Mouse (Mus musculus) hindbrain, embryonic 14.5 days (tissue): ENCODE data around the gene Apol11b. TPM values are rescaled to one million over a fixed set of nuclear protein-coding genes. Genes with fewer than 3 reads are reported as not detected.

Source experiments
- ATAC-seq: fragments of 200-750 bp; cut with Nextera tagmentation; 2 replicates; pipeline ENCODE4 v1.8.0; 2017; ENCODE audit warnings: moderate number of reproducible peaks, mild to moderate bottlenecking, moderate TSS enrichment, moderate library complexity; ENCODE audit not compliant: low FRiP score
- DNase-seq: peaks from one replicate; pipeline ENCODE4 v3.0.0-alpha.2; 2015; ENCODE audit warnings: low spot score
- H3K27ac ChIP-seq: fragments of 300-500 bp; sonication (generic); 2 replicates; pipeline ENCODE4 v1.5.1; 2014; ENCODE audit warnings: mild to moderate bottlenecking, moderate library complexity
- H3K27me3 ChIP-seq: fragments of 300-500 bp; sonication (generic); 2 replicates; pipeline ENCODE4 v1.6.1; 2014; ENCODE audit warnings: mild to moderate bottlenecking, low read length, mixed read lengths; ENCODE audit not compliant: control insufficient read depth, insufficient read depth
- H3K36me3 ChIP-seq: fragments of 300-500 bp; sonication (generic); replicated peaks from 2 replicates; pipeline ENCODE4 v1.6.1; 2014; ENCODE audit not compliant: control insufficient read depth, insufficient read depth
- H3K4me1 ChIP-seq: fragments of 300-500 bp; sonication (generic); replicated peaks from 2 replicates; pipeline ENCODE4 v1.6.1; 2014; ENCODE audit warnings: antibody characterized with exemption, low read length, mixed read lengths; ENCODE audit not compliant: control insufficient read depth, insufficient read depth
- H3K4me2 ChIP-seq: fragments of 300-500 bp; sonication (generic); replicated peaks from 2 replicates; pipeline ENCODE4 v1.6.1; 2014; ENCODE audit warnings: mild to moderate bottlenecking, moderate library complexity
- H3K4me3 ChIP-seq: fragments of 300-500 bp; sonication (generic); replicated peaks from 2 replicates; pipeline ENCODE4 v1.5.1; 2014; ENCODE audit warnings: mild to moderate bottlenecking, low read length
- H3K9ac ChIP-seq: fragments of 300-500 bp; sonication (generic); 2 replicates; pipeline ENCODE4 v1.6.1; 2014
- H3K9me3 ChIP-seq: fragments of 300-500 bp; sonication (generic); 2 replicates; pipeline ENCODE4 v1.6.1; 2016; ENCODE audit warnings: low read length; ENCODE audit not compliant: control insufficient read depth
- WGBS: fragments of 180-500 bp; shearing (Covaris S2); extraction: QIAGEN DNeasy Blood & Tissue Kit; methylation state at CpG from one replicate; pipeline ENCODE4 v1.1.7; 2014; 5-methylcytosine and 5-hydroxymethylcytosine counted together
- polyA plus RNA-seq: library from polyadenylated mRNA; unstranded; fragments of >200 nt; fragmentation: Nextera tagmentation; extraction: Ambion mirVana; gene quantifications from 2 replicates; pipeline ENCODE4 v1.2.1, GENCODE M21; 2014

Gene Apol11b
- polyA plus RNA-seq, 1 experiment from 2014 or later: not detected

GRCm38 (mm10) chr15:77624710-77625109, 18.4 kb downstream of the Apol11b start:
- Histone ChIP-seq H3K9ac (no peak overlapping the region), H3K9me3 (no peaks in the 10 kb centered on the region), H3K4me1 (no peaks in the 10 kb centered on the region), H3K4me3 (no peak overlapping the region), H3K27ac (no peak overlapping the region), H3K4me2 (no peak overlapping the region), H3K27me3 (no peaks in the 10 kb centered on the region), H3K36me3 (no peaks in the 10 kb centered on the region)
- DNase-seq: no peak
- 87% methylated on average over 1 of the region's 1 CpGs for WGBS
- no peak for ATAC-seq

GRCm38 (mm10) chr15:77606069-77606468, 37.0 kb downstream of the Apol11b start:
- no peaks in the 10 kb centered on the region for H3K36me3 ChIP-seq
- H3K27me3 ChIP-seq: no peaks in the 10 kb centered on the region
- no peak overlapping the region for H3K27ac ChIP-seq
- WGBS: 96% methylated on average over 3 of the region's 3 CpGs
- no peak overlapping the region for H3K4me3 ChIP-seq
- H3K9ac ChIP-seq: no peak overlapping the region
- ATAC-seq (no peak), DNase-seq (no peak)
- no peak overlapping the region for H3K4me2 ChIP-seq
- H3K4me1 ChIP-seq: no peaks in the 10 kb centered on the region
- H3K9me3 ChIP-seq: no peaks in the 10 kb centered on the region

- Histone ChIP-seq H3K4me1 (no peaks in the 10 kb centered on the region), H3K36me3 (no peaks in the 10 kb centered on the region), H3K27ac (no peak within 1 kb of the TSS), H3K27me3 (no peaks in the 10 kb centered on the region), H3K9ac (no peak within 1 kb of the TSS), H3K4me2 (no peak within 1 kb of the TSS), H3K4me3 (no peak within 1 kb of the TSS), H3K9me3 (no peaks in the 10 kb centered on the region)
- DNase-seq (no peak), ATAC-seq (no peak)
- 93% methylated on average over 1 of the region's 1 CpGs for WGBS
Observed at GRCm38 (mm10) chr15:77598958-77599357, 44.1 kb downstream of the Apol11b start, which contains the start of gene Gm36245. Gene Gm36245, plus strand, starts transcription at chr15:77599258.

GRCm38 (mm10) chr15:77598429-77598828, 44.7 kb downstream of the Apol11b start:
- H3K9me3 ChIP-seq: no peaks in the 10 kb centered on the region
- 71% methylated on average over 3 of the region's 3 CpGs for WGBS
- no peak overlapping the region for H3K9ac ChIP-seq
- no peaks in the 10 kb centered on the region for H3K36me3 ChIP-seq
- H3K27ac ChIP-seq: no peak overlapping the region
- H3K4me1 ChIP-seq: no peaks in the 10 kb centered on the region
- ATAC-seq: no peak
- no peak for DNase-seq
- no peak overlapping the region for H3K4me3 ChIP-seq
- no peaks in the 10 kb centered on the region for H3K27me3 ChIP-seq
- H3K4me2 ChIP-seq: no peak overlapping the region

GRCm38 (mm10) chr15:77595961-77596360, 47.1 kb downstream of the Apol11b start, which contains the start of gene Apol10b:
Gene Apol10b, minus strand, starts transcription at chr15:77596125.
- H3K9me3 ChIP-seq: no peaks in the 10 kb centered on the region
- no peak for DNase-seq
- 72% methylated on average over 5 of the region's 5 CpGs for WGBS
- H3K4me3 ChIP-seq: no peak within 1 kb of the TSS
- no peak within 1 kb of the TSS for H3K9ac ChIP-seq
- H3K4me2 ChIP-seq: no peak within 1 kb of the TSS
- no peak within 1 kb of the TSS for H3K27ac ChIP-seq
- H3K4me1 ChIP-seq: no peaks in the 10 kb centered on the region
- H3K27me3 ChIP-seq: no peaks in the 10 kb centered on the region
- no peak for ATAC-seq
- H3K36me3 ChIP-seq: no peaks in the 10 kb centered on the region

GRCm38 (mm10) chr15:77593557-77593956, 49.5 kb downstream of the Apol11b start:
- no peak overlapping the region for H3K27ac ChIP-seq
- H3K4me2 ChIP-seq: no peak overlapping the region
- WGBS: 79% methylated on average over 1 of the region's 1 CpGs

GRCm38 (mm10) chr15:77590881-77591280, 52.2 kb downstream of the Apol11b start:
- WGBS: 85% methylated on average over 2 of the region's 2 CpGs
- no peaks in the 10 kb centered on the region for H3K36me3 ChIP-seq
- no peak overlapping the region for H3K9ac ChIP-seq
- H3K4me1 ChIP-seq: no peaks in the 10 kb centered on the region
- H3K27me3 ChIP-seq: no peaks in the 10 kb centered on the region
- no peak overlapping the region for H3K27ac ChIP-seq
- DNase-seq: no peak
- no peak for ATAC-seq
- H3K4me2 ChIP-seq: no peak overlapping the region
- no peak overlapping the region for H3K4me3 ChIP-seq
- no peaks in the 10 kb centered on the region for H3K9me3 ChIP-seq

More at GRCm38 (mm10) chr15:77593557-77593956, 49.5 kb downstream of the Apol11b start:
- Histone ChIP-seq H3K9me3 (no peaks in the 10 kb centered on the region), H3K9ac (no peak overlapping the region), H3K36me3 (no peaks in the 10 kb centered on the region), H3K27me3 (no peaks in the 10 kb centered on the region), H3K4me3 (no peak overlapping the region), H3K4me1 (no peaks in the 10 kb centered on the region)
- no peak for DNase-seq
- ATAC-seq: no peak

- H3K4me2 ChIP-seq: no peak overlapping the region
- no peak overlapping the region for H3K27ac ChIP-seq
- no peak overlapping the region for H3K4me3 ChIP-seq
- DNase-seq (no peak), ATAC-seq (no peak)
- H3K27me3 ChIP-seq: no peaks in the 10 kb centered on the region
- H3K4me1 ChIP-seq: no peaks in the 10 kb centered on the region
- H3K9me3 ChIP-seq: no peaks in the 10 kb centered on the region
- no peak overlapping the region for H3K9ac ChIP-seq
- H3K36me3 ChIP-seq: no peaks in the 10 kb centered on the region
Observed at GRCm38 (mm10) chr15:77588981-77589380, 54.1 kb downstream of the Apol11b start.

GRCm38 (mm10) chr15:77587026-77587425, 56.1 kb downstream of the Apol11b start:
- ATAC-seq (no peak), DNase-seq (no peak)
- H3K27me3 ChIP-seq: no peaks in the 10 kb centered on the region
- no peak overlapping the region for H3K4me2 ChIP-seq
- no peaks in the 10 kb centered on the region for H3K4me1 ChIP-seq
- H3K4me3 ChIP-seq: no peak overlapping the region
- H3K9me3 ChIP-seq: 0 out of 2 replicates have a peak, but pooled peaks cover 5% of the 10 kb centered on the region
- H3K36me3 ChIP-seq: no peaks in the 10 kb centered on the region
- H3K27ac ChIP-seq: no peak overlapping the region
- H3K9ac ChIP-seq: no peak overlapping the region
